Mouse (Mus musculus) stomach, postnatal 0 days (tissue): ENCODE measurements around the gene Usp30. TPM values are rescaled to one million over a fixed set of nuclear protein-coding genes. Genes with fewer than 3 reads are reported as not detected.

Experiments
- ATAC-seq: fragments of 200-750 bp; cut with Nextera tagmentation; 2 replicates; pipeline ENCODE4 v1.8.0; 2017; ENCODE audit not compliant: low FRiP score, low TSS enrichment
- DNase-seq: peaks from one replicate; pipeline ENCODE4 v3.0.0-alpha.2; 2016; ENCODE audit warnings: low spot score
- H3K27ac ChIP-seq: fragments of 300-500 bp; sonication (generic); replicated peaks from 2 replicates; pipeline ENCODE4 v1.5.1; 2014; ENCODE audit warnings: mild to moderate bottlenecking, control low read depth
- H3K27me3 ChIP-seq: fragments of 300-500 bp; sonication (generic); 2 replicates; pipeline ENCODE4 v1.6.1; 2014; ENCODE audit warnings: low read length; ENCODE audit not compliant: control insufficient read depth, insufficient read depth
- H3K36me3 ChIP-seq: fragments of 300-500 bp; sonication (generic); 2 replicates; pipeline ENCODE4 v1.6.1; 2014; ENCODE audit warnings: low read length, mixed read lengths; ENCODE audit not compliant: control insufficient read depth, insufficient read depth
- H3K4me1 ChIP-seq: fragments of 300-500 bp; sonication (generic); replicated peaks from 2 replicates; pipeline ENCODE4 v1.6.1; 2014; ENCODE audit warnings: antibody characterized with exemption; ENCODE audit not compliant: control insufficient read depth, insufficient read depth
- H3K4me2 ChIP-seq: fragments of 300-500 bp; sonication (generic); replicated peaks from 2 replicates; pipeline ENCODE4 v1.6.1; 2014; ENCODE audit warnings: low read depth, mild to moderate bottlenecking, control low read depth, moderate library complexity
- H3K4me3 ChIP-seq: fragments of 300-500 bp; sonication (generic); 2 replicates; pipeline ENCODE4 v1.5.1; 2014; ENCODE audit warnings: low read depth, low read length, control low read depth
- H3K9ac ChIP-seq: fragments of 300-500 bp; sonication (generic); 2 replicates; pipeline ENCODE4 v1.6.1; 2014; ENCODE audit warnings: mild to moderate bottlenecking, low read length, control low read depth, mixed read lengths
- H3K9me3 ChIP-seq: fragments of 300-500 bp; sonication (generic); 2 replicates; pipeline ENCODE4 v1.6.1; 2016; ENCODE audit warnings: low read length; ENCODE audit not compliant: control insufficient read depth
- CTCF ChIP-seq: IDR thresholded peaks from 2 replicates; pipeline ENCODE4 v1.5.1; 2016; ENCODE audit warnings: antibody characterized with exemption, low read depth, mild to moderate bottlenecking, moderate library complexity
- EP300 ChIP-seq: optimal IDR thresholded peaks from 2 replicates; pipeline ENCODE3; 2016; ENCODE audit warnings: antibody characterized with exemption
- WGBS: fragments of 180-500 bp; shearing (Covaris S2); extraction: QIAGEN DNeasy Blood & Tissue Kit; methylation state at CpG from one replicate; pipeline ENCODE4 v1.1.7; 2014; 5-methylcytosine and 5-hydroxymethylcytosine counted together
- polyA plus RNA-seq: library from polyadenylated mRNA; unstranded; fragments of >200 nt; fragmentation: Nextera tagmentation; extraction: Ambion mirVana; gene quantifications from 2 replicates; pipeline ENCODE4 v1.2.1, GENCODE M21; 2015

Usp30 gene
- polyA plus RNA-seq, 1 experiment from 2014 or later, result 5.3 TPM

- no peak overlapping the region for H3K9ac ChIP-seq
- no peak for DNase-seq
- H3K4me2 ChIP-seq, result no peak overlapping the region
- no peaks in the 10 kb centered on the region for H3K36me3 ChIP-seq
- H3K4me3 ChIP-seq, result no peak overlapping the region
- TF ChIP-seq CTCF, result no peak
- TF ChIP-seq EP300, result no peak
- ATAC-seq, result no peak
- H3K9me3 ChIP-seq, result no peaks in the 10 kb centered on the region
- H3K4me1 ChIP-seq, result 0 out of 2 replicates have a peak, but pooled peaks cover 2% of the 10 kb centered on the region
- no peak overlapping the region for H3K27ac ChIP-seq
- 30% methylated on average over 7 of the region's 7 CpGs for WGBS
- no peaks in the 10 kb centered on the region for H3K27me3 ChIP-seq
Measured at GRCm38 (mm10) chr5:114090421-114091013, 25.3 kb downstream of the Usp30 start.

GRCm38 (mm10) chr5:114091057-114091807, 26.0 kb downstream of the Usp30 start, which contains the start of gene Svop:
Gene Svop, minus strand, starts transcription at chr5:114091570.
- Histone ChIP-seq H3K27ac (no peak within 1 kb of the TSS), H3K36me3 (no peaks in the 10 kb centered on the region), H3K9ac (no peak within 1 kb of the TSS), H3K4me1 (0 out of 2 replicates have a peak, but pooled peaks cover 2% of the 10 kb centered on the region), H3K4me2 (0 out of 2 replicates have a peak within 1 kb of the TSS, but pooled peaks have one; percentile 8), H3K9me3 (no peaks in the 10 kb centered on the region), H3K4me3 (no peak within 1 kb of the TSS), H3K27me3 (no peaks in the 10 kb centered on the region)
- ATAC-seq (peak; percentile 66; the same call in 1 of the 2 replicates), DNase-seq (peak; percentile 85)
- TF ChIP-seq EP300, result no peak
- no peak for TF ChIP-seq CTCF
- WGBS, result 2% methylated on average over 40 of the region's 40 CpGs

GRCm38 (mm10) chr5:114099709-114100389, 34.6 kb downstream of the Usp30 start:
- Histone ChIP-seq H3K4me2 (peak overlapping the region; percentile 91), H3K4me1 (0 out of 2 replicates have a peak, but pooled peaks cover 3% of the 10 kb centered on the region), H3K9ac (peak overlapping the region; percentile 92), H3K4me3 (peak overlapping the region; percentile 95), H3K9me3 (no peaks in the 10 kb centered on the region), H3K27ac (no peak overlapping the region), H3K36me3 (0 out of 2 replicates have a peak, but pooled peaks cover 2% of the 10 kb centered on the region), H3K27me3 (no peaks in the 10 kb centered on the region)
- TF ChIP-seq CTCF (no peak; the same call in 1 of the 2 replicates), EP300 (no peak)
- peak; percentile 89 for DNase-seq
- WGBS, result 7% methylated on average over 36 of the region's 37 CpGs
- ATAC-seq, result peak; percentile 89

- Histone ChIP-seq H3K9ac (peak overlapping the region; percentile 92), H3K4me3 (peak overlapping the region; percentile 95), H3K27me3 (no peaks in the 10 kb centered on the region), H3K9me3 (no peaks in the 10 kb centered on the region), H3K4me1 (0 out of 2 replicates have a peak, but pooled peaks cover 3% of the 10 kb centered on the region), H3K4me2 (peak overlapping the region; percentile 91), H3K27ac (no peak overlapping the region), H3K36me3 (0 out of 2 replicates have a peak, but pooled peaks cover 3% of the 10 kb centered on the region)
- no peak for TF ChIP-seq CTCF
- no peak for TF ChIP-seq EP300
- 3% methylated on average over 47 of the region's 64 CpGs for WGBS
- DNase-seq (no peak), ATAC-seq (peak; percentile 74)
Measured at GRCm38 (mm10) chr5:114100390-114101099, 35.3 kb downstream of the Usp30 start.

GRCm38 (mm10) chr5:114101873-114102272, 36.6 kb downstream of the Usp30 start:
- 82% methylated on average over 4 of the region's 4 CpGs for WGBS
- no peak overlapping the region for H3K9ac ChIP-seq
- no peak overlapping the region for H3K4me3 ChIP-seq
- H3K4me1 ChIP-seq, result 0 out of 2 replicates have a peak, but pooled peaks cover 3% of the 10 kb centered on the region
- no peaks in the 10 kb centered on the region for H3K9me3 ChIP-seq
- no peak for DNase-seq
- no peak overlapping the region for H3K4me2 ChIP-seq
- ATAC-seq, result no peak
- H3K27ac ChIP-seq, result no peak overlapping the region
- H3K36me3 ChIP-seq, result 0 out of 2 replicates have a peak, but pooled peaks cover 3% of the 10 kb centered on the region
- TF ChIP-seq CTCF (no peak), EP300 (no peak)
- H3K27me3 ChIP-seq, result no peaks in the 10 kb centered on the region
